Mouse (Mus musculus) lung, postnatal 0 days (tissue): ENCODE data around the gene Psme1.

ENCODE experiments used
- CTCF ChIP-seq: IDR thresholded peaks from 2 replicates; pipeline ENCODE4 v1.5.1; 2016; ENCODE audit warnings: antibody characterized with exemption, mild to moderate bottlenecking
- EP300 ChIP-seq: IDR thresholded peaks from 2 replicates; pipeline ENCODE4 v1.6.1; 2016; ENCODE audit warnings: antibody characterized with exemption, mild to moderate bottlenecking, control low read depth

DNA sequence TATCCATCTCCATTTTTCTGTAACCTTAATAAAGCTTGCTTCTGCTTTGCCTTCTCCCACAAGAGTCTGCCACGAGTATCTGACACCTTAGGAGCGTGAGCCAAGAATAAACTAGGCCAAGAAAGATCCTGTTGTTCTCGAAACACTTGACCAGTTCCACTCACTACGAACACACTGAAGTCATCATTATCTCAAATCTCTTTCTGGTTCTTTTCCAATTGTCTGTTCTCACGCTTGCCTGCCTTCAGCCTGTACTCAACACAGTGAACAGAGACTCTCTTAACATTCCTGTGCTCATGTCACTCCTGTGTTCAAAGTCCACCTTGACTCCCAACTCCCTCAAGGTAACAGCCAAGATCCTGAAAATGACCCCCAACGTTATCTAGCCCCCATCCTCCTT, 35.4 kb downstream of the Psme1 start:
- TF ChIP-seq CTCF (no peak), EP300 (no peak)
